Mouse (Mus musculus) intestine, postnatal 0 days (tissue): ENCODE data around the gene Aurka. TPM values are rescaled to one million over a fixed set of nuclear protein-coding genes. Genes with fewer than 3 reads are reported as not detected.

ENCODE experiments used
- ATAC-seq: fragments of 200-750 bp; cut with Nextera tagmentation; 2 replicates; pipeline ENCODE4 v1.8.0; 2017; ENCODE audit warnings: mild to moderate bottlenecking, moderate TSS enrichment, moderate library complexity
- H3K27ac ChIP-seq: fragments of 300-500 bp; sonication (generic); 2 replicates; pipeline ENCODE4 v1.5.1; 2014; ENCODE audit warnings: mild to moderate bottlenecking, low read depth, low read length, moderate library complexity
- H3K27me3 ChIP-seq: fragments of 300-500 bp; sonication (generic); replicated peaks from 2 replicates; pipeline ENCODE4 v1.6.1; 2014; ENCODE audit warnings: low read length, mixed read lengths; ENCODE audit not compliant: control insufficient read depth, insufficient read depth
- H3K36me3 ChIP-seq: fragments of 300-500 bp; sonication (generic); 2 replicates; pipeline ENCODE4 v1.6.1; 2014; ENCODE audit warnings: mild to moderate bottlenecking, moderate library complexity; ENCODE audit not compliant: control insufficient read depth, insufficient read depth
- H3K4me1 ChIP-seq: fragments of 300-500 bp; sonication (generic); replicated peaks from 2 replicates; pipeline ENCODE4 v1.6.1; 2014; ENCODE audit warnings: antibody characterized with exemption, low read length, mixed read lengths; ENCODE audit not compliant: control insufficient read depth, insufficient read depth
- H3K4me2 ChIP-seq: fragments of 300-500 bp; sonication (generic); replicated peaks from 2 replicates; pipeline ENCODE4 v1.6.1; 2014; ENCODE audit warnings: low read depth, mild to moderate bottlenecking, moderate library complexity
- H3K4me3 ChIP-seq: fragments of 300-500 bp; sonication (generic); 2 replicates; pipeline ENCODE4 v1.5.1; 2014; ENCODE audit warnings: low read depth, low read length
- H3K9ac ChIP-seq: fragments of 300-500 bp; sonication (generic); 2 replicates; pipeline ENCODE4 v1.6.1; 2014; ENCODE audit warnings: mild to moderate bottlenecking, low read depth, low read length
- H3K9me3 ChIP-seq: fragments of 300-500 bp; sonication (generic); 2 replicates; pipeline ENCODE4 v1.6.1; 2016; ENCODE audit warnings: mixed run types; ENCODE audit not compliant: control insufficient read depth
- CTCF ChIP-seq: sonication (generic); IDR thresholded peaks from 2 replicates; pipeline ENCODE4 v1.5.1; 2016; ENCODE audit warnings: low read depth, mild to moderate bottlenecking, control low read depth, antibody characterized with exemption, moderate library complexity
- WGBS: fragments of 180-500 bp; shearing (Covaris S2); extraction: QIAGEN DNeasy Blood & Tissue Kit; methylation state at CpG from one replicate; pipeline ENCODE4 v1.1.7; 2014; 5-methylcytosine and 5-hydroxymethylcytosine counted together
- polyA plus RNA-seq: library from polyadenylated mRNA; unstranded; fragments of >200 nt; fragmentation: Nextera tagmentation; extraction: Ambion mirVana; gene quantifications from 2 replicates; pipeline ENCODE4 v1.2.1, GENCODE M21; 2015

Gene Aurka
- polyA plus RNA-seq, 1 experiment from 2014 or later: 23.1 TPM

- 5% methylated on average over 13 of the region's 13 CpGs for WGBS
- Histone ChIP-seq H3K4me3 (no peak overlapping the region), H3K27me3 (peaks cover 10% of the 10 kb centered on the region; the same call in 1 of the 2 replicates), H3K9me3 (no peaks in the 10 kb centered on the region), H3K36me3 (no peaks in the 10 kb centered on the region), H3K4me1 (no peaks in the 10 kb centered on the region), H3K9ac (no peak overlapping the region), H3K27ac (no peak overlapping the region), H3K4me2 (no peak overlapping the region)
- peak; percentile 85 for TF ChIP-seq CTCF
- ATAC-seq: no peak
Measured at GRCm38 (mm10) chr2:172329179-172329578, 41.2 kb downstream of the Aurka start.

- Histone ChIP-seq H3K27ac (no peak overlapping the region), H3K4me3 (no peak overlapping the region), H3K9ac (no peak overlapping the region), H3K27me3 (peaks cover 10% of the 10 kb centered on the region; the same call in 1 of the 2 replicates), H3K4me2 (no peak overlapping the region), H3K9me3 (no peaks in the 10 kb centered on the region), H3K4me1 (no peaks in the 10 kb centered on the region), H3K36me3 (no peaks in the 10 kb centered on the region)
- WGBS: 54% methylated on average over 8 of the region's 8 CpGs
- no peak for TF ChIP-seq CTCF
- no peak for ATAC-seq
Measured at GRCm38 (mm10) chr2:172328248-172328647, 42.1 kb downstream of the Aurka start.

DNA sequence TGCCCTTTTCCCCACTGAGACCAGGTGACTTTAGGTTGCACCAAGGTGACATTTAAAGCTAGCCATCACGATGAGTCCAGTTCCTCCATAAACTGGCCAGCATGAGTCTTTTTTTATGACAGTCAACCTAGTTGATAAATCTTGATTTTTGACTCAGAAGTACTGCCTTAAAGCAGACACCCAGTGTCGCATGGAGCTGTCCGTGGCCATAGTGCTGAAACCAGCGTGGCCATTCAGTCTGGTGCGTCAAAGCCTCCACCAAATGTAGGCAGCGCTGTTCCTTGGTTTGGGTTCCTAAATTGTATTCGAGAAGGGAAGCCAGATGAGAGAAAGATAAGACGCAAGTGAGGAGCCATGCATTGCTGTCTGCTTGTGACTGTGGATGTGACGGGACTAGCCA is 49.5 kb downstream of the Aurka start:
- Histone ChIP-seq H3K27me3 (no peaks in the 10 kb centered on the region), H3K4me1 (no peaks in the 10 kb centered on the region), H3K27ac (no peak overlapping the region), H3K9me3 (no peaks in the 10 kb centered on the region), H3K9ac (no peak overlapping the region), H3K36me3 (no peaks in the 10 kb centered on the region), H3K4me3 (no peak overlapping the region), H3K4me2 (no peak overlapping the region)
- 12% methylated on average over 9 of the region's 9 CpGs for WGBS
- ATAC-seq: no peak
- TF ChIP-seq CTCF: peak; percentile 34

DNA sequence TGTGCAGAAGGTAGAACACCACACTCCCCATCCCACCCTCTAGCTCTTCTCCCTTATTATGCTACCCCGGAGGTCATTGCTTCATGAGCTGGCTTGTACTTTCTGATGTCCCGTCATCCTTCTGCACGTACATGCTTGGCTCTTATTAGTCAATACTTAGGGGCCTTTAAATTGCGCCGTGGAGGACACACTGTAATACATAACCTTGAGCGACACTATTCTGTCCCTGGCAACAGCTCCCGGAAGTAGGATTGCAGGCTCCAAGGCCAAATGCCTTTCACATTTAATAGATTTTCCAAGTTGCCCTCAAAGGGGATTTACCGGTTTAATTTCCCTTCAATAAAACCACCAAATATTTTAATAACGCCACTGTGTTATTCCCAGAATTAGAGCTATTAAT is 58.6 kb downstream of the Aurka start:
- no peak for ATAC-seq
- WGBS: 75% methylated on average over 9 of the region's 9 CpGs

GRCm38 (mm10) chr2:172306544-172306943 is 63.8 kb downstream of the Aurka start:
- Histone ChIP-seq H3K36me3 (no peaks in the 10 kb centered on the region), H3K4me3 (no peak overlapping the region), H3K27me3 (no peaks in the 10 kb centered on the region), H3K4me1 (no peaks in the 10 kb centered on the region), H3K27ac (no peak overlapping the region), H3K4me2 (no peak overlapping the region), H3K9me3 (no peaks in the 10 kb centered on the region), H3K9ac (no peak overlapping the region)
- 52% methylated on average over 4 of the region's 4 CpGs for WGBS
- no peak for TF ChIP-seq CTCF
- ATAC-seq: no peak

More for the DNA sequence above, 58.6 kb downstream of the Aurka start:
- Histone ChIP-seq H3K4me2 (no peak overlapping the region), H3K9ac (no peak overlapping the region), H3K27ac (no peak overlapping the region), H3K4me1 (no peaks in the 10 kb centered on the region), H3K27me3 (no peaks in the 10 kb centered on the region), H3K4me3 (no peak overlapping the region), H3K9me3 (no peaks in the 10 kb centered on the region), H3K36me3 (no peaks in the 10 kb centered on the region)
- no peak for TF ChIP-seq CTCF

Other genes starting within 250 kb of the Aurka start
- not detected in 2 replicates for gene Mc3r, start 122.0 kb downstream of the Aurka start, polyA plus RNA-seq
- gene Fam210b, start 25.0 kb downstream of the Aurka start, polyA plus RNA-seq: 11.5 and 12.7 TPM in 2 replicates
- gene Cstf1, start 146 bp upstream of the Aurka start, polyA plus RNA-seq: 18.0 and 19.4 TPM in 2 replicates
- gene Cass4, start 23.3 kb upstream of the Aurka start, polyA plus RNA-seq: 0.29 and 0.33 TPM in 2 replicates
- gene Rtf2, start 70.0 kb upstream of the Aurka start, polyA plus RNA-seq: 75.3 and 82.5 TPM in 2 replicates
- gene Gcnt7, start 88.1 kb upstream of the Aurka start, polyA plus RNA-seq: 0.17 and 0.51 TPM in 2 replicates
- gene Fam209, start 102.0 kb upstream of the Aurka start, polyA plus RNA-seq: not detected in 2 replicates
- not detected in 2 replicates for gene Tfap2c, start 179.1 kb upstream of the Aurka start, polyA plus RNA-seq